Mouse (Mus musculus) layer of hippocampus, postnatal 25 days (tissue): Measurements from ENCODE around the gene A630023A22Rik. TPM values are rescaled to one million over a fixed set of nuclear protein-coding genes. Genes with fewer than 3 reads are reported as not detected.

Experiments
- total RNA-seq, 2 experiments: library from RNA; stranded (reverse); gene quantifications; 2 replicates each; pipeline ENCODE4 v1.2.3; 2021

The A630023A22Rik gene
- total RNA-seq, 2 experiments from 2014 or later, result not detected

Other genes starting within 250 kb of the A630023A22Rik start
- 1 to 10 TPM; 6.9 to 7.0 TPM for gene Gdf10, start 179.2 kb downstream of the A630023A22Rik start, total RNA-seq
- not detected for gene Gdf2, start 161.7 kb downstream of the A630023A22Rik start, total RNA-seq
- not detected for gene Rbp3, start 148.8 kb downstream of the A630023A22Rik start, total RNA-seq
- gene Zfp488, start 124.0 kb downstream of the A630023A22Rik start, total RNA-seq, result 1 to 10 TPM; 6.6 to 7.3 TPM
- not detected for gene Gm30083, start 87.6 kb downstream of the A630023A22Rik start, total RNA-seq
- gene Gm5460, start 86.0 kb downstream of the A630023A22Rik start, total RNA-seq, result not detected
- not detected for gene Antxrl, start 50.0 kb downstream of the A630023A22Rik start, total RNA-seq
- gene Anxa8, start 16.8 kb downstream of the A630023A22Rik start, total RNA-seq, result under 1 TPM in 1 of 2 experiments, not detected in 1; 0.15 TPM
- gene Npy4r, start 49.7 kb upstream of the A630023A22Rik start, total RNA-seq, result not detected
- 1 to 10 TPM; 1.6 to 2.8 TPM for gene Gprin2, start 98.9 kb upstream of the A630023A22Rik start, total RNA-seq
- 1 to 10 TPM in 1 of 2 experiments, under 1 TPM in 1; 0.49 to 1.5 TPM for gene Syt15, start 116.8 kb upstream of the A630023A22Rik start, total RNA-seq
- 10 to 100 TPM; 14.1 to 15.5 TPM for gene Shld2, start 207.7 kb upstream of the A630023A22Rik start, total RNA-seq
- gene Glud1, start 208.0 kb upstream of the A630023A22Rik start, total RNA-seq, result 100 to 1,000 TPM; 288 to 343 TPM